Mouse (Mus musculus) pancreas, adult 10 weeks (tissue): Measurements from ENCODE around the gene Tenm2. TPM values are rescaled to one million over a fixed set of nuclear protein-coding genes. Genes with fewer than 3 reads are reported as not detected.

Source experiments
- polyA plus RNA-seq: library from polyadenylated mRNA; stranded (reverse); fragments of 350-450 nt; fragmentation: Illumina TruSeq; extraction: RNeasy Lipid Tissue Mini Kit (QIAGEN cat#74804); gene quantifications from one replicate; pipeline ENCODE4 v1.2.3, GENCODE M21; 2015; ENCODE audit warnings: low read depth, low replicate concordance; ENCODE audit not compliant: insufficient read depth

The Tenm2 gene
- polyA plus RNA-seq: 0.24 TPM

DNA sequence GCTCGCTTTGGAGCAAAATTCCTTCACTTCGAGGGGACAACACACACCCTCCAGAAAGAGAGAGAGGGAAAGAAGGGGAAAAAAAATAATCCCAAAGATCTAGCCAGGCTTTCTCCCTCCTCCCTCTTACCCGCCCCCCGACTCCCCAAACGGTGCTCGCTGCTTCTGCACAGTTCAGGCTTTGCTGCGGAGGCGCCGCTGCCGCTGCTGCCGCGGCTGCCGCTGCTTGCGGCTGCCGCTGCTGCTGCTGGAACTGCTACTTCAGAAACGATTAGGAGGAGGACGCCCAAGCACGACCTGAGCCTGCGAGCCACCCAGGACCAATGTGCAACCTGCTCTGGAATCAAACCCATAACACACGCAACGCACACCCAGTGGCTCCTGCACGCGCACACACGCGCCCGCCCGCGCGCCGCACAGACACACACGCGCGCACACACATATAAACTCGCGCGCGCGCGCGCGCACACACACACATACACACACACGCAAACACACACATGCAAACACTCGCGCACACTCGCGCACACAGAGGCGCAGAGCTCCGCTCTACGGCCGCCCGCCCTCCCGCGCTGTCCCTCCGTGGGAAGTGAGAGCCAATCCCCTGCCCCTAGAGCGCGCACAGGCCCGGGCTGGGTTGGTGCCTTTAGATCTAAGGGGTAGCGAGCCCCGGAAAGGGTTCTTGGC, at the start of gene Tenm2:
TSS of gene Tenm2 (minus strand) at position 51 of the 687 bp plus-strand sequence.

DNA sequence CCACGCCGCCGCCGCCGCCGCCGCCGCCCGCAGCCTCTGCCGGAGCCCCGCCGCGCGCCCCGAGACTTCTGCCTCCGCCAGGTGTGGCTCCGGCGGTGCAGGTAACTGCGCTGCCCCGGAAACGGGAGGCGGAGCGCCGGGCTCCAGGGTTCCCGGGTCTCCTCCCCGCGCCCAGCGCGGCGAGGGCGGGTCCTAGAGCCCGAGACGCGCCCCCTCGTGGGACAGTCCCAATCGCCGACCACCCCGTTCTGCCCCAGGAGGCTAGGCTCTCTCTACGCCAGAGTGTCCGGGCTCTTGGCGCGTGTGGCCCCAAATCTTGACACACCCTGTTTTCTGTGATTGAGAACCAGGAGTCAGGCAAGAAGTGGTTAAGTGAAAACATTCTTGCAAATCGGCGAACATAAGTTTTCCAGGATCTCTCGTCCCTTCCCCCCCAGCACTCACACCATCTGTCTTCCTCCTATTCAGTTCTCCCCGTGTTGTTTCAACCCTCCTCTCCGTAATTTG, 1255.3 kb downstream of the Tenm2 start, which contains the start of gene Wwc1:
TSS of gene Wwc1 (minus strand) at position 117 of the 507 bp plus-strand sequence.

